Mouse (Mus musculus): ENCODE data around the gene 4930469K13Rik. TPM values are rescaled to one million over a fixed set of nuclear protein-coding genes. Genes with fewer than 3 reads are reported as not detected.

4930469K13Rik gene
- polyA plus RNA-seq, 1 experiment = not detected

DNA sequence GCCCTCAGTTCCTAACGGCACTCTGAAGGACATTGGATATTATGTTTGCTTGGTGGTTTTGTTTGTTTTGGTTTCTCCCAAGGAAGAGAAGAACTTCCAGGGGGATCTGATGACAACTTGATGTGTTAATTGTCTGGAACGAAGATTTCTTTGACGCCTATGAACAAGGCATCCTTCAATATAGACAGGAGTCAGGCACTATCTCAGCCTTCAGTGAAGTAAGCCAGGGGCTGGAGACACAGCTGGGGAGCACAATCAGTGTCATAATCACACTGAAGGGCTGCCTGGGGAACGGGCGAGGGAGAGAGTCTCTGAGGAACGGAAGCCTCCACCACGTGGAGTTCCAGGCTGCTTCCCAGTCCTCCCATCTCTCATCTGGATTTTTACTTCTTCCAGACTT lies 26.5 kb upstream of the 4930469K13Rik start:
- 87% methylated on average over 7 of the region's 7 CpGs for WGBS
- no peaks in the 10 kb centered on the region for H3K36me3 ChIP-seq (ENCODE audit: control insufficient read depth, insufficient read depth, low read length)
- TF ChIP-seq POLR2A (IDR thresholded peaks at IDR 0.05; ENCODE audit: low read depth, low read length) (no peak), CTCF (IDR thresholded peaks at IDR 0.05; ENCODE audit: extremely low read depth, insufficient read depth, insufficient read length, insufficient replicate concordance) (no peak)

DNA sequence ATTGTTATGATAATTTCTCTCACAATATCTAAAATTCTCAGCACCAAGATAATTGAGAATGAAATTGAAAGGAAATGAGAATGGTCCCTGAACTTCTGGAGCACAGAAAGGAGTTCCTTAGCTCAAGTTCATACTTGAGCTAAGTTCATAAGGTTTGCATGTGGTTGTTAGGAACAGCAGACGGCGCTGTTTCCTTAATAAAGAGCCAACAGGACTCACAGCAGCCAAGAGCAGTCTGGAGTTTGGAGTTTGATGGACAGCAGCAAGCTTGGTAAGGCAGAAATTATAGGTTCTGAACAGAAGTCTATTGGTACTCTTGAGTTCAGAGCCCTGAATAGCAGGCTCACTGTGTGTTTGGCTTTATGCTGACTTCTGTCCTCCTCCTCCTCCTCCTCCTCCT lies 24.8 kb upstream of the 4930469K13Rik start:
- TF ChIP-seq CTCF (IDR thresholded peaks at IDR 0.05; ENCODE audit: extremely low read depth, insufficient read depth, insufficient read length, insufficient replicate concordance) (no peak; the same call in 1 of the 2 replicates), POLR2A (IDR thresholded peaks at IDR 0.05; ENCODE audit: low read depth, low read length) (no peak)
- no peaks in the 10 kb centered on the region for H3K4me1 ChIP-seq (ENCODE audit: control insufficient read depth, insufficient read depth, insufficient read length)
- WGBS = 14% methylated on average over 2 of the region's 2 CpGs
- H3K27ac ChIP-seq (ENCODE audit: insufficient read depth, low read length) = no peak overlapping the region
- no peaks in the 10 kb centered on the region for H3K36me3 ChIP-seq (ENCODE audit: control insufficient read depth, insufficient read depth, low read length)
- DNase-seq (ENCODE audit: low read depth in 1 of 2, low spot score in 2 of 2) = peak in 1 of 2 experiments; percentile 4
- no peak overlapping the region for H3K4me3 ChIP-seq (ENCODE audit: extremely low read depth, insufficient read depth, insufficient read length)
- H3K27me3 ChIP-seq (ENCODE audit: control insufficient read depth, insufficient read depth, low read length) = no peaks in the 10 kb centered on the region

More for the DNA sequence above, 26.5 kb upstream of the 4930469K13Rik start:
- no peaks in the 10 kb centered on the region for H3K4me1 ChIP-seq (ENCODE audit: control insufficient read depth, insufficient read depth, insufficient read length)
- H3K27me3 ChIP-seq (ENCODE audit: control insufficient read depth, insufficient read depth, low read length) = no peaks in the 10 kb centered on the region
- H3K4me3 ChIP-seq (ENCODE audit: extremely low read depth, insufficient read depth, insufficient read length) = no peak overlapping the region
- no peak overlapping the region for H3K27ac ChIP-seq (ENCODE audit: insufficient read depth, low read length)
- DNase-seq (ENCODE audit: low read depth in 1 of 2, low spot score in 2 of 2) = no peak

DNA sequence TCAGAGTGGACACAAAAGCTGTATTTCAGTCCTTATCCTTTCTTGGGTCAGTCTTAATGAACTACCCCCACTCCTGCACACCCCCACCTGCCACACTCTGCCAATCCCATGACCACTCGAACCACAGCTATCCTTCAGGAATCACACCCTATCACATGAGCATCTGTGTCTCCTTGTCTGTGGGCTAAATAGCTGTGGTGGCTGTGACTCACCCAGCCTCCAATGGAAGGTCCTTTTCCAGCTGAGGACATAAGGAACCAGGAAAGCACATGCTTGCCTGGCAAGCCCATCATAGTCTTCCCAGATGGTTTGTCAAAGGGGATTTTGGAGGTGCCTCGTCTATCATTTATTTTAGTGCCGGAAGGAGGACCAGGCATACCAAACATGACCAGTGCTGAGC lies 20.0 kb upstream of the 4930469K13Rik start:
- 68% methylated on average over 3 of the region's 3 CpGs for WGBS
- Histone ChIP-seq H3K4me1 (ENCODE audit: control insufficient read depth, insufficient read depth, insufficient read length) (0 out of 2 replicates have a peak, but pooled peaks cover 4% of the 10 kb centered on the region), H3K27me3 (ENCODE audit: control insufficient read depth, insufficient read depth, low read length) (no peaks in the 10 kb centered on the region), H3K4me3 (ENCODE audit: extremely low read depth, insufficient read depth, insufficient read length) (no peak overlapping the region), H3K27ac (ENCODE audit: insufficient read depth, low read length) (no peak overlapping the region), H3K36me3 (ENCODE audit: control insufficient read depth, insufficient read depth, low read length) (no peaks in the 10 kb centered on the region)
- TF ChIP-seq POLR2A (IDR thresholded peaks at IDR 0.05; ENCODE audit: low read depth, low read length) (no peak), CTCF (IDR thresholded peaks at IDR 0.05; ENCODE audit: extremely low read depth, insufficient read depth, insufficient read length, insufficient replicate concordance) (no peak)
- DNase-seq (ENCODE audit: low read depth in 1 of 2, low spot score in 2 of 2) = no peak

DNA sequence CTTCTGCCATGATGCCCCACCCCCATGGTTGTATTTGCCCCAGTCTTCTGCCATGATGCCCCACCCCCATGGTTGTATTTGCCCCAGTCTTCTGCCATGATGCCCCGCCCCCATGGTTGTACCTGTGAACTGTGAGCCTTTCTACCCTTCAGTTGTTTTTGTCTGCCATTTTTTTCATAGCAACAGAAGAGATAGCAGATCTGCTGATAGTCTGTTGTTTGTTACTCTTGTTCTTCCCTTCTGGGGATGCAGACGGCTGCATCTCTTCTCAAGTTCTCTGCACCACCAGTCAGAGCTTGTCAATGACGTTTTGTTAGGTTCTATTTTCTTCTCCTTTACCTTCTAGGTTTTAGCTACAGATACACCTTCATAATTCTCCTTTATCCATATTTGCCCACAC lies 19.2 kb upstream of the 4930469K13Rik start:
- no peaks in the 10 kb centered on the region for H3K36me3 ChIP-seq (ENCODE audit: control insufficient read depth, insufficient read depth, low read length)
- 0 out of 2 replicates have a peak, but pooled peaks cover 4% of the 10 kb centered on the region for H3K4me1 ChIP-seq (ENCODE audit: control insufficient read depth, insufficient read depth, insufficient read length)
- H3K27ac ChIP-seq (ENCODE audit: insufficient read depth, low read length) = no peak overlapping the region
- H3K4me3 ChIP-seq (ENCODE audit: extremely low read depth, insufficient read depth, insufficient read length) = no peak overlapping the region
- TF ChIP-seq CTCF (IDR thresholded peaks at IDR 0.05; ENCODE audit: extremely low read depth, insufficient read depth, insufficient read length, insufficient replicate concordance) (no peak), POLR2A (IDR thresholded peaks at IDR 0.05; ENCODE audit: low read depth, low read length) (no peak)
- no peaks in the 10 kb centered on the region for H3K27me3 ChIP-seq (ENCODE audit: control insufficient read depth, insufficient read depth, low read length)
- no peak for DNase-seq (ENCODE audit: low read depth in 1 of 2, low spot score in 2 of 2)
- WGBS = 65% methylated on average over 3 of the region's 3 CpGs

DNA sequence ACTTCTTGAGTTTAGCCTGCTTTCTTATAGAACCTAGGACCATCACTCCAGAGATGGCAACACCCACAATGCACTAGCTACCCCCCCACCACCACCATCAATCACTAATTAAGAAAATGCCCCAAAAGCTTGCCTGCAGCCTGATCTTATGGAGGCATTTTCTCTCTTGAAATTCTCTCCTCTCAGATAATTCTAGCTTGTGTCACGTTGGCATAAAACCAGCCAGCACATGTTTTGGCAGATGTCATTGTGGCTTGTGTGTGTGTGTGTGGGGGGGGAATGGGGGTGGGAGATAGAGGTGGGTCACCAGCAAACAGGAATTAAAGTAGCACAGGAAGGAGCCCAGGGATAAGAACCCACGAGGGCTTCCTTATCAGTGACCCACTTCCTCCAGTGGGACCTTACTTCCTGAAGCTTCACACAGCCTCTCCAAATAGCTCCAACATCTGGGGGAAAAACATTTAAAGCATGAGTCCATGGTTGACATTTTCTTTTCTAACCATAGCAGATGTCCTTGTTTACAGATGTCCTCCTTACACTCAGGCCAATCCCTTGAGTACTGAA lies 18.3 kb upstream of the 4930469K13Rik start:
- 3% methylated on average over 2 of the region's 2 CpGs for WGBS
- H3K27me3 ChIP-seq (ENCODE audit: control insufficient read depth, insufficient read depth, low read length) = no peaks in the 10 kb centered on the region
- H3K4me1 ChIP-seq (ENCODE audit: control insufficient read depth, insufficient read depth, insufficient read length) = 0 out of 2 replicates have a peak, but pooled peaks cover 4% of the 10 kb centered on the region
- no peak overlapping the region for H3K4me3 ChIP-seq (ENCODE audit: extremely low read depth, insufficient read depth, insufficient read length)
- no peak for TF ChIP-seq POLR2A (IDR thresholded peaks at IDR 0.05; ENCODE audit: low read depth, low read length)
- TF ChIP-seq CTCF (IDR thresholded peaks at IDR 0.05; ENCODE audit: extremely low read depth, insufficient read depth, insufficient read length, insufficient replicate concordance) = no peak
- no peak overlapping the region for H3K27ac ChIP-seq (ENCODE audit: insufficient read depth, low read length)
- no peaks in the 10 kb centered on the region for H3K36me3 ChIP-seq (ENCODE audit: control insufficient read depth, insufficient read depth, low read length)
- no peak for DNase-seq (ENCODE audit: low read depth in 1 of 2, low spot score in 2 of 2)

DNA sequence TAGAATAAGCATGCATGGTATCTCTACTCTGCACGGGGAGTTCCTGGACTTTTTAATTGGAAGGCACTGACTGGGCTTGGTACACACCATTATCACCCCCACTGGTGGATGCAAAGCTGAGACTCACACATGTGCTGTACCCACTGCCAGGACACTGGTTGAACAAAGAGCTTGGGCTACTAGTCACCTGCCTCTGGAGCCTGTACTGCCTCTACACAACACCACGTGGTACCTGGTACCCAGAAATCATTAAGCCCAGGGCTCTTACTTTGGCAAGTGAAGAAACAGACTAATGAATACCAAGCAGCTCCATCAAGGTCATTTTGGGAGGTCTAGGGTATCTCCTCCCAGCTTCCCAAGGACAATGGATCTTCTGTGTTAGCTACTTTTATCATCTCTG lies 15.4 kb upstream of the 4930469K13Rik start:
- H3K27me3 ChIP-seq (ENCODE audit: control insufficient read depth, insufficient read depth, low read length) = no peaks in the 10 kb centered on the region
- WGBS = 88% methylated on average over 2 of the region's 2 CpGs
- H3K4me3 ChIP-seq (ENCODE audit: extremely low read depth, insufficient read depth, insufficient read length) = no peak overlapping the region
- H3K4me1 ChIP-seq (ENCODE audit: control insufficient read depth, insufficient read depth, insufficient read length) = 0 out of 2 replicates have a peak, but pooled peaks cover 4% of the 10 kb centered on the region
- no peak for DNase-seq (ENCODE audit: low read depth in 1 of 2, low spot score in 2 of 2)
- H3K36me3 ChIP-seq (ENCODE audit: control insufficient read depth, insufficient read depth, low read length) = no peaks in the 10 kb centered on the region
- H3K27ac ChIP-seq (ENCODE audit: insufficient read depth, low read length) = no peak overlapping the region
- TF ChIP-seq CTCF (IDR thresholded peaks at IDR 0.05; ENCODE audit: extremely low read depth, insufficient read depth, insufficient read length, insufficient replicate concordance) = no peak
- TF ChIP-seq POLR2A (IDR thresholded peaks at IDR 0.05; ENCODE audit: low read depth, low read length) = no peak

DNA sequence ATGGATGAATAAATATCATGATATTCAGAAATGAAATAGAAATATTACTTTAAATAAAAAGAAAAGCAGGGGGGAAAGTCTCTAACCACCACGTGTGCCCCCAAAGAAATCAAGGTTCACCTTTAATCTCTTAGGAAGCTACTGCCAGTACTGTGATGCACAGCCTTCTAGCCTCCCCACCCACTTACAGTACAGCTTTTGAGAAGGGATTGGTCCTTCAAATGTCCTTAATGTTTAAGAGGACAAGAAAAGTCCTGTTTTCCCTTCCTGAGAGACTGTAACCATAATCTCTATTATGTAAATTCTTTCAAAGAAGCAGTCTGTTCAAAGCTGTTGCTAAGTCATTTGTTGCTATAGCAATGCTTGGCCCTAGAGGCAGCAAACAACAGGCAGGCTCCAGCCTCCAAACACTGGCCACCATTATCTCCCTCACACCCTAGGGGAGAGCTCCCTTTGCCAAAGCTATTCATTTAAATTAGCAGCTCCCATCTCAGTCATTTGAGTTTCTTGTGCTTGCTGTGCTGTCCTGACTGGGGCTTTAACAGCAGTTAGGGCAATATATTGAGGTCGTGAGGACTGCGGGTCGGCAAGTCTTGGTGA lies 14.5 kb upstream of the 4930469K13Rik start:
- 91% methylated on average over 4 of the region's 4 CpGs for WGBS
- Histone ChIP-seq H3K4me1 (ENCODE audit: control insufficient read depth, insufficient read depth, insufficient read length) (0 out of 2 replicates have a peak, but pooled peaks cover 4% of the 10 kb centered on the region), H3K36me3 (ENCODE audit: control insufficient read depth, insufficient read depth, low read length) (no peaks in the 10 kb centered on the region), H3K4me3 (ENCODE audit: extremely low read depth, insufficient read depth, insufficient read length) (no peak overlapping the region), H3K27ac (ENCODE audit: insufficient read depth, low read length) (no peak overlapping the region), H3K27me3 (ENCODE audit: control insufficient read depth, insufficient read depth, low read length) (no peaks in the 10 kb centered on the region)
- DNase-seq (ENCODE audit: low read depth in 1 of 2, low spot score in 2 of 2) = no peak
- TF ChIP-seq POLR2A (IDR thresholded peaks at IDR 0.05; ENCODE audit: low read depth, low read length) (no peak), CTCF (IDR thresholded peaks at IDR 0.05; ENCODE audit: extremely low read depth, insufficient read depth, insufficient read length, insufficient replicate concordance) (no peak)
